Mouse (Mus musculus) c-Kit-negative CD71-positive TER-119-positive erythroid progenitor cells, embryonic 14.5 days (primary cell): ENCODE data around the gene Clhc1.

Source experiments
- DNase-seq: peaks from one replicate; pipeline ENCODE4 v3.0.0-alpha.2; 2013; ENCODE audit warnings: low read depth, low spot score

Clhc1 gene

DNA sequence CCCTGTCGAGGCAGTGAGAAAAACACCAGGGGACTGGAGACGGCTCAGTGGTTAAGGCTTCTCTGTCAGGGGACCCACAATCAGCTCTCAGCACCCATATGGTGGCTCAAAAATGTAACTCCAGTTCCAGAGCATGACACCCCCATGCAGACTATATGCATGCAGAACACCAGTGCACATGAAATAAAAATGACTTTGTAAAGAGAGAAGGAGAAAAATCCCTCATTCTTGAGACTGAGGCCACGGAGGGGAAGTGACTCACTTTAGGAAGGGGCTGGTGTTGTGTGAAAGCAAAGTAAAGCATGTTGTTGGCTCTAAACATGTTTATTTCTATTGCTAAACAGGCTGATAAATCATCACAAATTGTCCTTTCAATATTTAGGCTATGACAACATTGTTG lies 13.2 kb downstream of the Clhc1 start:
- no peak for DNase-seq

DNA sequence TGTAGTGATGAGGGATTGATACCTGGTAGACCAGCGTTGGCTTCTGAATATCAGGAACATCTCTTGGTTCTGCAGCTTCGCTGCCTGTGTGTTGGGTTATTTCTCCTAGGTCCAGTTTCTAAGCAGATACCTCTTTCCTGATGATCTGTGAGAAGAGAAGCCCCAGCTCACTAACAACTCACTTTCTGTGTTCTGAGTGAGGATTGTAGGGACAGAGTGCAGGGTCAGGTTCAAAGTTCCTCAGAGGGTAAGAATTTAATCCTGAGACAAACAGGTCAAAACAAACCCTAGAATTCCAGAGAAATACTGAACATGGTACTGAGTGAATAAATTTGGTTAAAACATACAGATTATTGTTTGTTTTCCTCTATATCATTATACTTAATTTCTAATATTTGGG lies 15.7 kb downstream of the Clhc1 start:
- no peak for DNase-seq

DNA sequence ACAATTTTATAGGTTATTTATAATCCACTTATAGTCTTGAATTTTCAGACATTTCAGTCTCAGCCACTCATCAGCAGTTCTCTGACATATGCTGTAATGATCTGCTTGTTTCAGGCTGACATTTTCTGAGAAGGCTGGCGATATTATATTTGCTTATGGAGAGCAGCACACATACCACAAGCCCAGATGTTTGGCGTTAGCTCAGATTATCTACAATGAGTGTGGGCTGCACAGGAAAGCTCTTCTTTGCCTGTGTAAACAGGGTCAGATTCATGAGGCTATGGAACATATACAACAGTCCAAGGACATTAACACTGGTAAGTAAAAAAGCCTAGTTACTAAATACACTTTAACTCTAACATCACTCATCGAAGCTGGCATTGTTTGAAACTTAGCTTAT lies 23.8 kb downstream of the Clhc1 start:
- no peak for DNase-seq

DNA sequence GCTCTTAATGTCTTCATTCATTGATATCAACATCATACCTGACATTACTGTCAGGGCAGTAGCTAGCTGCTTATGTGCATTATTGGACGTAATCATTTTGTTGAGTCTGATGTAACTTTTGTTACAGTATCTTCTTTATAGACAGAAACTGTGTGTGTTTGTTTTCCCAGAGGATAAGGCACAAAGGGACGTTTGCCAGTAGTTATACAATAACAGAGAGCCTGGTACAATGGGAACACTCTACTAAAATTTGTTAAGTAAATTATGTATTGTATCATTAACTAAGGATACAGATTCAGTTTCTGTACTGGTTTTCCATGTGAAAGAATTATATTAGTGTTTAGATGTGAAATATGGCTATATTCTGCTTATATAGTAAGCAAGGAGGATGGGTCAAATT lies 24.9 kb downstream of the Clhc1 start:
- DNase-seq: no peak

DNA sequence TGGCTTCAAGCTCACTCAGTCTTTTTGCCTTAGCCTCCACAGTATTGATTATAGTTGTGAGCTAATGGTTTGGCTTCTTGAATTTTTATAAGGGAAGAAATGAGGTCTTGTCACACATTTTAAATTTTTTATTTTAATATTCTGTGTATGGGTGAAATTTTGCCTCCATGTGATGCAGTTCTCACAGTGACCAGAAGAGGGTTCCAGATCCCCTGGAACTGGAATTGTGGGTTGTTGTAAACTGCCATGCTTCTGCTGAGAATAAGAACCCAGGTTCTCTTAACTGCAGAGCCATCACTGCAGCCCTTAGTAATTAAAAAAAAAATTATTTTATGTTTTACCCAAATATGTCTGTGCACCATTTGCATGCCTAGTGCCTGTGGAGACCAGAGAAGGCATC lies 31.9 kb downstream of the Clhc1 start:
- DNase-seq: no peak

DNA sequence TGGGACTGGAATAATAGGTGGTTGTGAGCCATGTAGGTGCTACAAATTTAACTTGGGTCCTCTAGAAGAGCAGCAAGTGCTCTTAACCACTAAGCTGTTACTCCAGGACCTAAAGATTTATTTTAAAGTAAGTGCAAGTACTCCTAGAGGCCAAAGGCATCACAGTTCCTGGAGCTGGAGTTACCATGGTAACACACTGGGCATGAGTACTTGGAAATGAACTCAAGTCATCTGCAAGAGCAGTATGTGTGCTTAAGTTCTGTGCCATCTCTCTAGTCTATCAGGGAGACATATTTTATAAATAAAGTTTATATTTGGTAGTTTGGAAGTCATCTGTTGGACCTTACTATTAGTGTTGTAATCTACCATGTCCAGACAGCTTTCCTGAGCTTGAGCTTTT lies 47.5 kb downstream of the Clhc1 start:
- no peak for DNase-seq

DNA sequence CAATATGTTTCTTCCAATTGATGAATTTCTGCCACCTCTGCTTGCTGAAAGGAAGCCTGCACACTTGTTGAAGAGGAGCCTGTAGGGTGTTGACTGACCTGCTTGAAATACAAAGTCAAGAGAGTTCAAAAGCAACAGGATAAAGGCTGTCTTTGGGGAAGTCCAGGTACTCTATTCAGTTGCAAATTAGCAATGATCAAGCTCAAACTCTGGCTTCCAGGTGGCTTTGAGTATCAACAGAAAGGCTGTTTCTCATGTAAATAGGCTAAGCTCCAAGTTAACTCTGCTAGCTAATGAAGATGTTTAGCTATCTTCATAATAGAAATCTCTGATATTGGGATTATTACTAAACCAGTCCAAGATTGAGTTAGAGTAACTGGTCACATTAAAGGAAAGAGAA lies 49.4 kb downstream of the Clhc1 start:
- DNase-seq: no peak

DNA sequence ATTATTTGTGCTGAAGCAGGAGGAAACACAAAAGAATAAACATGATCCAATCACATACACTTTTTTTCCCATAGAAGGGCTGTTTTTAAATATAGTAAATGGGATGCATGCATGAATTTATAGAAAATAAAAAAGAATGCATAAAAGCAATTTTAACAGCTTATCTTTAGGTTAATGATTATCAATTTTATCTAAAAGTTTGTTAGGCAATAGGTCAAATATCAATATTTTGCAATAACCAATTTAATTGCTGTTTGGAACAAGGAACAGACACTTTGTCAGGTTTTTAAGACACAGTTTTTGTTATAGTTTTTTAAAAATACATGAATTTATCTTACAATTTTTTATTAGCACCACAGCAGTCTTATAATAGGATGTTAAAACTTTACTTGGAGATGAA lies 51.2 kb downstream of the Clhc1 start:
- no peak for DNase-seq

DNA sequence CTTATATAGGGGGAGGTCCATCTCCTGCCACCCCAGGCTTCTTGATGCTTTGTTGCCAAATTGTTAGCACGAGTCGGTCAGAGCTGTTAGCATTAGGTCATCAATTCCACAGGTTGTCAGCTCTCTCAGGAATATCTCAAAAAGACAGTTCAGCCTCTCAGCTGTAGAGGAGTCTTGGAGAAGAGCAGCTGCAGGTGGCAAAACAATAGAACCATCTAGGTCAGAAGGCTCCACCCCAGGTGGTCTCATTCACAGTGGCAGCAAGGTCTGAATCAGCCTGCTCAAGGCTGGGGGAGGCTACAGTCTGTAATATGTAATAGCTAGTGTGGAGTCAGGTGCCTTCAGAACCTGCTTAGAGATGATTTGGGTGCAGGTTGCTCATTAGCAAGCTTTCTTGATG lies 55.8 kb downstream of the Clhc1 start:
- no peak for DNase-seq

DNA sequence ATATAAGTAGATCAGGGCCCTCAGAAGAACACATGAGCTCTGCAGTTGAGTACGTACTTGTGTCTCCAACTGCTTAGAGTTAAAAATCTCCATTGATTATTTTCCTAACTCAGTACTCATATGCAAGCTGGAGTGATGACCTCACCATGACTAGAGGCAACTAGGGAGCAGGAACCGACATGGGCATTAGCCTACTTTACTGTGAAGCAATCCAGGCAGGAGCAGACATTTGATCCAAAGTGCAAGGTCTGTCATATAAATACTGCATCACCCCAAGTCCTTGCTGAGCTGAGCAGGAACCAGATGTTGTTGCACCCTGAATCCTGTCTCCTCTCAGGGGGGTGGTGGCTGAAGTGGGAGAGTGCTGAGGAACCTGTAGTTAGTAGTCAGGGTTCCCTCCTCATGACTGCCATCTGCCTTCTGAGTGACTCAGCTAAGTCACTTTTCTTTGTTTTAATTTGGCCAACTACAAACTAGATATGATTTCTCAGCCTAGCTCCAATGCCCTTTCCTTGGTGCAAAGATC lies 59.8 kb downstream of the Clhc1 start:
- no peak for DNase-seq

DNA sequence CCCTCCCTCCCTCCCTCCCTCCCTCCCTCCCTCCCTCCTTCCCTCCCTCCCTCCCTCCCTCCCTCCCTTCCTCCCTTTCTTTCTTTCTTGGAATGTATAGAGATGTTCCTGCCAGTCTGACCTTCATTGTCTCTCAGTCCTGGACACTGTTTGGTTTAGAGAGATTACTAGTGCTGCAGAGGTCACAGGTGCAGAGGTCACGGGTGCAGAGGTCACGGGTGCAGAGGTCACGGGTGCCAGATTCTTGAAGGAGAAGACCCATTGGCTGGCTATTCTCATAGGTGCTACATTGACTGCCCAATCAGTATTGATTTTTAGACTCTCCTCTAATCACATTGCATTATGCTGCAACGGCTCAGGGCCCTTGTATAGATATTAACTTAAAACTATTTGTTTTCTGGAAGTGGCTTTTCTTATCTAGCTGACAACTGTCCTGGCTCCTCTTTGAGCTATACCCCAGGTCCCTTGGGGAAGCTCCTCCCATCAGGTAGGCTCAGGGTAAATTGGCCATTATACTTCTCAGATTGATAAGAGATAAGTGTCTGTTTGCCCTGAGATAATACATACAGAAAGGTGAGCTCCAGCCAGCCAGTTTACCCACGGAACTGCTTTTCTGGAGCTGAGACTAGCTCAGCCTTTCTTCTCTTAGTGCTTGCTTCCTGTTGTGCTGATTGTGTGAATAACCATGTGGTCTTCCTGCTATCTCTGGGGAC lies 62.2 kb downstream of the Clhc1 start:
- no peak for DNase-seq

DNA sequence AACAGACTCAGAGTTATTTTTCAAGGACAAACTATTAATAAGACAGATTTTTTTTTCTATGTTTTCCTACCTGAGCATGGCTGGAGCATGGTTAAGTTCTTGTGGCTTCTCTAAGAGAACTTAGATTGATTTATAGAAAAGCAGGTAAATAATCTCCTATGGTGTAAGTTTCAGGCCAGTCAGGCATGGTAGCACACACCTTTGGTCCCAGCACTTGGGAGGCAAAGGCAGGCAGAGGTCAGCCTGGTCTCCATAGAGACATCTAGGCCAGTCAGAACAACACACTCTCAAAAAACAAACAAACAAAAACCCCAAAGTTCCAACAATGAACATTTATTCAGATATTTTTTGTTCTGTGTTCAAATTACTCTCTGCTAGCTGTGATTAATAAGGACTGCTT lies 64.3 kb downstream of the Clhc1 start:
- no peak for DNase-seq

DNA sequence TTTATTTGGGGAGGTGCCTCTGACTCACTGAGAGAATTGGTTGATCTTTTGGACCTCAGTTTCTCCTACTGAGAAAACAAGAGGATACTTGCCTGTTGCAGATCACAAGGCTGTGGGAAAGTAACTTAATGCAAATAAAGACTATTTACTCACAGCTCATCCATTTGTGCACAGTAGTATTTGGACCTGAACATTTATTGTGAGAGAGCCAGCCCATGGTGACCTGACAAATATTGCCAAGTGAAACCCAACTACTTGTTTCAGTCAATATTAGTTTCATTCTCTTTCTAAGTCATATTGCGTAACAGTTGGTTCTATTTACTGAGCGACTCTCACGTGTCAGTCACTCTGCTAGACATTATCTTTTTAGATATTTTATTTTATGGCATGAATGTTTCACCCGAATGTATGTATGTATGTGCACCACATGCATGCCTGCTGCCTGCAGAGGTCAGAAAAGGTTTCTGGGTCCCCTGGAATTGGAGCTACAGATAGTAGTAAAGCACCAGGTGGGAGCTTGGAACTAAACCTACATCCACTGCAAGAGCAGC lies 65.5 kb downstream of the Clhc1 start:
- DNase-seq: no peak

DNA sequence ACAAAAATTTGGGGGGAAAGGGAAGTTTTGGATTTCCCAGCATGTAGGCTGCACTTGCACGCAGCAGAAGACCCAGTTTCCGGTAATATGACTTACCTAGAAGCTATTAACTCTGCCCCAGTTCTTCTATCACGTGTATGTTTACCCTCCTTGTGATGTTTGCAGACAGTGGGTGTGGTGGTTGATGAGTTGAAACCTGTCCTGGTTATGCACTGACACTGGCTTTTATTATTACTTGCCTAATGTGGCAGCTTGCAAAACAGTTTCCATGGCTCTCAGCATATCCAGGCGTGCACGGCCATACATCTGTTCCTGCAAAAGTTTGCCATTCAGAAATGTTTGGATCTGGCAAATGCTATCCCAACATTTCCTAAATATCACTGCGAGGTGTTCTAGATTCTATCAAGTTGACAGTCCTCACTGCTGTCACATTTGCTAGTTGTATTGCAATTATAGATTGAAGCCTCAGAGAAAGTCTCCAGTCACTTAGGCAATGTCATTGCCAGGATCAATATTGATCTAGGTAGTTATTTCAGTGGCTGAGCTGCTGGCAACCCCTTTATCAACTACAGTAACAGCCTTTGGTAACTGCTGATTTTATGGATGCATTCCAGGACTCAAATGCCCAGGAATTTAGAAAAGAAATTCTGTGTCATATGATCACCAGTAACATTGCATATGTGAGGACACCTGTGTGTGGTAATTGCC lies 66.6 kb downstream of the Clhc1 start:
- DNase-seq: no peak

DNA sequence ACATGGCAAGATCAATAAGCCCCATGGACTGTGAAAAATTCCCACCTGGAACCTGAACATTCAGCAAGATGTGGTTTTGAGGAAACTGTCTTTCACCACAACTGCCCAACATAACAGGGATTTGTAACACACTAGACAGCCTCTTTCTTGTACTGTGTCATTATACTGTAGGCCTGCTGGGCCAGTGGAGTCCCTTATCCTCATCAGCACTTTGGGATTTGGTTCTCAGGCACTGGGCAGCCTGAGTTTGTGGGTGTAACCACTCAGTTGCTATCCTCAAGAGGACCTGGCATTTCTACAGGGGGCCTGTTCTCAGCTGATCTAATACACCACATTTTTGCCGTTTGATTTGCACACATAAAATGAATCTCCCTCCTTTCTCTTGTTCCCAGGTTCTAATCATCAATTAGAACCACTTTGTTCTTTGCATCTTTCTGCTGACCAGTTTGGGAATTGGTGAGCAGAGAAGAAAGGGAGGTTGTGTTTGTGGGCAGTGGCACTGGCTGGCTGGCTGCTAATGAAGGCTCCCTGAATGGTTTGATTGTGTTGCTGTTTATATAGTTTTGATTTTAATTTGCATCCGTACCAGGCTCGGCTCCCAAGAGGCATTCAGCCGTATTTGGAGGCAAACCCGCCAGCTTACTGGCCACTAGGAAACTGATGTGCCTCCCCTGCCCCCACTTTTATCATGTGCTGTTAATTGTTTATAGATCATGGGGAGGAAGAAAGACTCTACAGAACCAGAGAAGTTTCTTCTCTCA lies 74.5 kb downstream of the Clhc1 start:
- no peak for DNase-seq

DNA sequence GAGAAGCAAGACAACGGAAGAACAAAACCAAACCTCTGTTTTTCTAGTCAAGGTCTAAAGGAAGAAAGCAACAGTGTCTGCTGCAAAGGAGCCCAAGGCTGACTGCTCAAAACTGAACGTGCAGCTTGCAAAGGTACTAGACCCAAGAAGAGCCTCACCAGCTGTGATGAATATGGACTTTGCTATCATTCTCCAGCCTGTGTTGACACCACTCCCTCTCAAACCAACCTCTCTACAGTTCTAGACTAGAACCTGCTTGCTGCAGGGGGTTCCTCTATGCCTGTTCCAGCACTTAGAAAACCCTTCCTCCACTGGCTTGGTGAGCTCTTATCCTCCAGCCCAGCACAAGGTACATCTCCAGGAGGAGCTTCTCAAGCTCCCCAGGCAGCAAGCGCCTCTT lies 75.6 kb downstream of the Clhc1 start:
- no peak for DNase-seq

DNA sequence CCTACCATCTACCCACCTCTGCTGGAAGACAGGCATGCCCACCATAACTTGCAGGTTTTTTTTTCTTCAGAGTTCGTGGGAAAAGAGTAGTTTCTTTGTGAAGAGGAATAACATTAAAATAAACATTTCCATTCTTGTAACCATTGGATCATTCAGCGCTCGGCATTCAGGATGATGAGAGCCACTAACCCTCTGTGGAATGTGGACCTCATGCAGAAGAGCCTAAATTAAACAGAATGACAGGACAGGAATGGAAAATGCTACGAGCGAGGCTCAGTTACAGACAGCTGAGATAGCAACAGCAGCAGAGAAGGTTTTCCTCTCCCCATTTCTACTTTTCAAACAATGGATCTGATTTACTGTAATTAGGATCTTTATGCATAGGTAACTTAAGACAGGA lies 78.8 kb downstream of the Clhc1 start:
- no peak for DNase-seq

DNA sequence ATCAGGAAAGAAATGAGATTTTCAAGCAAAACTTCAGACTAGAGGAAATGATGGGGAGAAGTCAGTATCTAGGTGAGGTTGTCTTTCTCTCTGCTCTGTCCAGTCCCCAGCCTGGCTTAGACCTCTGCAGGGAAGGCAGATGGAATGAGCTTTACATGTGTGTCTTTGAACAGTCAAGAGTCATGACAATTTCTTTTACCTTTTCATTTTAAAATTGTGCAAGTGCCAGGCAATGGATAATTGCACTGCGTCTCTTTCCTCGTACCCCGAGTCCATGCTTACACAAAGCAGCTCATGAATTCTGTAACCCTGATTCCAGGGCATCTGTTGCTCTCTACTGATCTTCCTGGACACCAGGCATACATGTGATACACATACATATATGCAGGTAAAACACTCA lies 80.0 kb downstream of the Clhc1 start:
- no peak for DNase-seq
